Mouse (Mus musculus): ENCODE data around the gene Bag5. TPM values are rescaled to one million over a fixed set of nuclear protein-coding genes. Genes with fewer than 3 reads are reported as not detected.

Gene Bag5
- polyA plus RNA-seq, 1 experiment: 20.6 TPM

DNA sequence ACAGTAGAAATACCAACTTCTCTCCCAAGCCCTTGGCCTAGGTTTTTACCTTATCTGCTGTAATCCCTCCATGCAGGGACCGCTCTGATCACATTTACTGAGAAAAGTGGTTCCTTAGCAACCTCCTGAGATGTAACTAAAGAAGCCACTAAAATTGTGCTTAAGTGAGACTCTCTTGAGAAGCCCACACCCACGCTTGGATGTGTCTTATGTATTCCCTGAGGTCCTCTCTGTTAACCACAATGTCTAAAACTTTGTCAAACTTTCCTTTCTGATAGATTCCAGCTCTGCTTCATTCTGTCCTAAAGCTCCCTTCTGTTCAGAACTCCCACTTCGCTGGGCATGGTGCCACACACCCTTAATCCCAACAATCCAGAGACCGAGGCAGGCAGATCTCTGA is 13.5 kb downstream of the Bag5 start:
- Histone ChIP-seq H3ac (ENCODE audit: control insufficient read depth, insufficient read length, low read depth) (no peak overlapping the region), H3K79me3 (ENCODE audit: low read depth) (no peaks in the 10 kb centered on the region), H3K79me2 (ENCODE audit: control insufficient read depth, insufficient read depth) (no peaks in the 10 kb centered on the region), H3K4me3 (ENCODE audit: insufficient read depth, poor library complexity, severe bottlenecking) (no peak overlapping the region), H3K27me3 (ENCODE audit: control insufficient read depth, insufficient read depth, insufficient read length) (no peaks in the 10 kb centered on the region), H3K36me3 (ENCODE audit: control insufficient read depth, insufficient read depth) (no peaks in the 10 kb centered on the region)
- TF ChIP-seq MAX (IDR thresholded peaks at IDR 0.05) (no peak), CTCF (IDR thresholded peaks at IDR 0.05; ENCODE audit: control insufficient read depth, insufficient read depth, insufficient read length) (no peak), FOSL1 (IDR thresholded peaks at IDR 0.05; ENCODE audit: insufficient read depth, low read length, poor library complexity, severe bottlenecking) (no peak), MYOD1 (IDR thresholded peaks at IDR 0.05; ENCODE audit: control insufficient read depth, insufficient read length, low read depth) (no peak), CEBPB (IDR thresholded peaks at IDR 0.05; ENCODE audit: low read depth) (no peak), MYOG (IDR thresholded peaks at IDR 0.05; ENCODE audit: control insufficient read depth, extremely low read depth, insufficient read length) (no peak), USF1 (IDR thresholded peaks at IDR 0.05; ENCODE audit: low read depth) (no peak)

GRCm38 (mm10) chr12:111698346-111698913 is 14.6 kb downstream of the Bag5 start:
- H3K36me3 ChIP-seq (ENCODE audit: control insufficient read depth, insufficient read depth): no peaks in the 10 kb centered on the region
- H3K27me3 ChIP-seq (ENCODE audit: control insufficient read depth, insufficient read depth, insufficient read length): no peaks in the 10 kb centered on the region
- no peak overlapping the region for H3ac ChIP-seq (ENCODE audit: control insufficient read depth, insufficient read length, low read depth)
- no peaks in the 10 kb centered on the region for H3K79me3 ChIP-seq (ENCODE audit: low read depth)
- H3K79me2 ChIP-seq (ENCODE audit: control insufficient read depth, insufficient read depth): no peaks in the 10 kb centered on the region
- no peak for TF ChIP-seq USF1 (IDR thresholded peaks at IDR 0.05; ENCODE audit: low read depth)
- no peak for TF ChIP-seq MAX (IDR thresholded peaks at IDR 0.05)
- TF ChIP-seq MYOD1 (IDR thresholded peaks at IDR 0.05; ENCODE audit: control insufficient read depth, insufficient read length, low read depth): no peak
- TF ChIP-seq FOSL1 (IDR thresholded peaks at IDR 0.05; ENCODE audit: insufficient read depth, low read length, poor library complexity, severe bottlenecking): no peak
- no peak for TF ChIP-seq CTCF (IDR thresholded peaks at IDR 0.05; ENCODE audit: control insufficient read depth, insufficient read depth, insufficient read length)
- TF ChIP-seq CEBPB (IDR thresholded peaks at IDR 0.05; ENCODE audit: low read depth): no peak
- no peak for TF ChIP-seq MYOG (IDR thresholded peaks at IDR 0.05; ENCODE audit: control insufficient read depth, extremely low read depth, insufficient read length)
- no peak overlapping the region for H3K4me3 ChIP-seq (ENCODE audit: insufficient read depth, poor library complexity, severe bottlenecking)

GRCm38 (mm10) chr12:111697708-111698107 is 15.3 kb downstream of the Bag5 start:
- Histone ChIP-seq H3ac (ENCODE audit: control insufficient read depth, insufficient read length, low read depth) (no peak overlapping the region), H3K79me3 (ENCODE audit: low read depth) (no peaks in the 10 kb centered on the region), H3K27me3 (ENCODE audit: control insufficient read depth, insufficient read depth, insufficient read length) (no peaks in the 10 kb centered on the region), H3K79me2 (ENCODE audit: control insufficient read depth, insufficient read depth) (no peaks in the 10 kb centered on the region), H3K36me3 (ENCODE audit: control insufficient read depth, insufficient read depth) (no peaks in the 10 kb centered on the region), H3K4me3 (ENCODE audit: insufficient read depth, poor library complexity, severe bottlenecking) (no peak overlapping the region)
- no peak for TF ChIP-seq MYOG (IDR thresholded peaks at IDR 0.05; ENCODE audit: control insufficient read depth, extremely low read depth, insufficient read length)
- TF ChIP-seq CEBPB (IDR thresholded peaks at IDR 0.05; ENCODE audit: low read depth): no peak
- no peak for TF ChIP-seq MAX (IDR thresholded peaks at IDR 0.05)
- TF ChIP-seq USF1 (IDR thresholded peaks at IDR 0.05; ENCODE audit: low read depth): no peak
- no peak for TF ChIP-seq MYOD1 (IDR thresholded peaks at IDR 0.05; ENCODE audit: control insufficient read depth, insufficient read length, low read depth)
- no peak for TF ChIP-seq CTCF (IDR thresholded peaks at IDR 0.05; ENCODE audit: control insufficient read depth, insufficient read depth, insufficient read length)
- TF ChIP-seq FOSL1 (IDR thresholded peaks at IDR 0.05; ENCODE audit: insufficient read depth, low read length, poor library complexity, severe bottlenecking): no peak

GRCm38 (mm10) chr12:111696239-111696638 is 16.8 kb downstream of the Bag5 start:
- no peak overlapping the region for H3ac ChIP-seq (ENCODE audit: control insufficient read depth, insufficient read length, low read depth)
- no peak for TF ChIP-seq USF1 (IDR thresholded peaks at IDR 0.05; ENCODE audit: low read depth)
- no peak for TF ChIP-seq FOSL1 (IDR thresholded peaks at IDR 0.05; ENCODE audit: insufficient read depth, low read length, poor library complexity, severe bottlenecking)
- TF ChIP-seq MYOD1 (IDR thresholded peaks at IDR 0.05; ENCODE audit: control insufficient read depth, insufficient read length, low read depth): peak; percentile 81
- no peak for TF ChIP-seq CEBPB (IDR thresholded peaks at IDR 0.05; ENCODE audit: low read depth)
- TF ChIP-seq MYOG (IDR thresholded peaks at IDR 0.05; ENCODE audit: control insufficient read depth, extremely low read depth, insufficient read length): peak; percentile 29
- peak; percentile 0 for TF ChIP-seq CTCF (IDR thresholded peaks at IDR 0.05; ENCODE audit: control insufficient read depth, insufficient read depth, insufficient read length)
- no peak for TF ChIP-seq MAX (IDR thresholded peaks at IDR 0.05)
- H3K79me2 ChIP-seq (ENCODE audit: control insufficient read depth, insufficient read depth): no peaks in the 10 kb centered on the region

DNA sequence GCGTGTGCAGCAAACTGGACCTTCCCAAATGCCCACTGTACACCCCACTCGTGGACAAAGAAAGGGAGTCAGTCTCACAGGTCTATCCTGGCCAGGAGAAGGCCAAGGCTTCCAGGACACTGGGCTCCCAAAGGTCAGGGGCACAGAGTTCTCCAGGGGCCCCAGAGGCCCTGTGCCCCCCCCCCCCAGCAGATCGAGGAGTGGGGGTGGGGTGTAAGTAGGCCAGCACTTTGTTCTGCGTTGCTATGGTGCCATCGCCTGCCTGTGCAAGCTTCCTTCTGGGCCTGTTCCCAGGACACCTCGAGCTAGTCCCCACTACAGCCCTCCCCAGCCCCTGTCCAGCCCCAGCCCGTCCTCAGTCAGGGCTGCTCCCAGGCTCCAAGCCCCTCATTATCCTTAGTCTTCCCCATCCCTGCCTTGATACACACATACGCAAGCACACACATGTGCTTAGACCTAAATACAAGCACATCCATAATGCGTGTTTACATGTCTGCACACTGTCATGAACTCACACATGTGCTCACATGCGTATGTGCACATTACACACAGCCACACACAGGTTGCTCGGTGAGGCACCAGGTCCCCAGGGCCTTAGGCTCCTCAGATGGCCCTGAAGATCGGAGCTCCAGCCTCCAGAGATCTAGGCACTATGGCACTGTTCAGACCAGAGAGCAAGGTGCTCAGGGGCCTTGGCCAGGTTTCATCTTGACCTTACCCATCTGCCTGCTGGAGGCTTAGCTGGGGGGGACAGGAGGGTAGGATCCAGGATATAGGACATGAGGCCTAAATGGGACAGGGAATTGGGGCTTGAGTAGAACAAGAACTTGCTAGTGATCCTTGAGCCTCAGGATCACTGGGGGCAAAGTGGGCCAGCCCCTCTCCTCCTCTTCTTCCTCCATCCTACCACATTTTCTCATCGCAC is 17.9 kb downstream of the Bag5 start:
- H3K27me3 ChIP-seq (ENCODE audit: control insufficient read depth, insufficient read depth, insufficient read length): no peaks in the 10 kb centered on the region
- no peaks in the 10 kb centered on the region for H3K79me2 ChIP-seq (ENCODE audit: control insufficient read depth, insufficient read depth)
- TF ChIP-seq CTCF (IDR thresholded peaks at IDR 0.05; ENCODE audit: control insufficient read depth, insufficient read depth, insufficient read length) (no peak), MAX (IDR thresholded peaks at IDR 0.05) (no peak), USF1 (IDR thresholded peaks at IDR 0.05; ENCODE audit: low read depth) (no peak), MYOG (IDR thresholded peaks at IDR 0.05; ENCODE audit: control insufficient read depth, extremely low read depth, insufficient read length) (no peak), MYOD1 (IDR thresholded peaks at IDR 0.05; ENCODE audit: control insufficient read depth, insufficient read length, low read depth) (no peak), CEBPB (IDR thresholded peaks at IDR 0.05; ENCODE audit: low read depth) (no peak), FOSL1 (IDR thresholded peaks at IDR 0.05; ENCODE audit: insufficient read depth, low read length, poor library complexity, severe bottlenecking) (no peak)
- no peaks in the 10 kb centered on the region for H3K79me3 ChIP-seq (ENCODE audit: low read depth)
- no peak overlapping the region for H3ac ChIP-seq (ENCODE audit: control insufficient read depth, insufficient read length, low read depth)
- no peaks in the 10 kb centered on the region for H3K36me3 ChIP-seq (ENCODE audit: control insufficient read depth, insufficient read depth)
- no peak overlapping the region for H3K4me3 ChIP-seq (ENCODE audit: insufficient read depth, poor library complexity, severe bottlenecking)

More at GRCm38 (mm10) chr12:111696239-111696638, 16.8 kb downstream of the Bag5 start:
- H3K79me3 ChIP-seq (ENCODE audit: low read depth): no peaks in the 10 kb centered on the region
- H3K4me3 ChIP-seq (ENCODE audit: insufficient read depth, poor library complexity, severe bottlenecking): no peak overlapping the region
- no peaks in the 10 kb centered on the region for H3K27me3 ChIP-seq (ENCODE audit: control insufficient read depth, insufficient read depth, insufficient read length)
- H3K36me3 ChIP-seq (ENCODE audit: control insufficient read depth, insufficient read depth): no peaks in the 10 kb centered on the region

Data from C2C12 (cell line).